Mouse (Mus musculus) left cerebral cortex, postnatal 14 days (tissue): ENCODE data around the gene Rtn2. TPM values are rescaled to one million over a fixed set of nuclear protein-coding genes. Genes with fewer than 3 reads are reported as not detected.

Experiments
- DNase-seq, 2 experiments: peaks; one replicate each; pipeline ENCODE4 v3.0.0; 2021 to 2022; ENCODE audit warnings: low spot score in 2 of 2, mixed read lengths in 1 of 2
- intact Hi-C: fragments of 180-260 bp; cut with DNase I; formaldehyde crosslinking; loops from one replicate; pipeline ENCODE4 v1.15.1; 2025
- total RNA-seq, 2 experiments: library from RNA; stranded (reverse); gene quantifications; 2 replicates each; pipeline ENCODE4 v1.2.3; 2021

Rtn2 gene
- total RNA-seq, 2 experiments from 2014 or later: 115 to 123 TPM

DNA sequence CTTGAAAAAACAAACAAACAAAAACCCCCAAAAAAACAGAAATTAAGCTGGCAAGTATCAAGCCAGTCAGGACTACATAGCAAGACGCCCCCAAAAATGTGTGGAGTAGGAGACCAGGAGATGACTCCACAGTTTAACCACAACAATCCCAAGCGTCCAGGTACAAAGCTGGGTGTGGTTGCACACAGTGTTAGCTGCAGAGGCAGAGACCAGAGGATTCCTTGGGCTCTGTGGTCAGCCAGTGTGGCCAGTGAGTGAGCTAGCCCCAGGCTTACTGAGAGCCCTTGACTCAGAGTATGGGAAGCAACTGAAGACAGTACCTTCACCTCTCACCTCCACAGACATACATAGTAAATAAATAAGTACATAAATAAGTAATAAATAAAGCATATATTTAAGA lies 49.5 kb downstream of the Rtn2 start:
- intact Hi-C loops: no loop called here
- no peak for DNase-seq

DNA sequence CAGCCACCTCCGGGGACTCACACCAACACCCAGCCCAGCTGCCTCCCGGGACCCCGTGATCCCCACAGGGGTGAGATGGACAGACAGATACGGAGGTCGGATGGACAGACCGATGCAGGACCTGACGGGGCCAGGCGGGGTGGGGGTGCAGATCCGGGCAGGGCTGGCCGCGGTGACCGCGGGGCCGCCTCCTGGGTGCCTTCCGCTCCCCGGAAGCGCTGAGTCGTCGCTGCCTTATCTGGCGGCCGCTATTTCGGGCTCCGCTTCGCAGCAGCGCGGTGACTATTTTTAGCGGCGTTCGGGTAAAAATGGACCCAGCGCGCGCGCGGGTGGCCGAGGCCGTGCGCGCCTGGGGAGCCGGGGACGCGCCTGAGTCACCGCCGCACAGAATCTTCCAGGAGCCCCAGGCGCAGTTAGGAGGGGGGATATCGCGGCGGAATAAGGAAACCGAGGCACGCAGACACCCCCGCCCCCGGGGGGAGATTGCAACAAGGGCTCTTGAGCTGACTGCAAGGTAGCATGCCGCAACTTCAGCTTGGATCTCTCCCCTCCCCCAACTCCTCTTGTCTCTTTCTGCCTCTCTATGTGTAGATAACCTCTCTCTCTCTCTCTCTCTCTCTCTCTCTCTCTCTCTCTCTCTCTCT lies 50.4 kb downstream of the Rtn2 start:
- DNase-seq: peak; percentile 88 to 91
- intact Hi-C loops: no loop called here

DNA sequence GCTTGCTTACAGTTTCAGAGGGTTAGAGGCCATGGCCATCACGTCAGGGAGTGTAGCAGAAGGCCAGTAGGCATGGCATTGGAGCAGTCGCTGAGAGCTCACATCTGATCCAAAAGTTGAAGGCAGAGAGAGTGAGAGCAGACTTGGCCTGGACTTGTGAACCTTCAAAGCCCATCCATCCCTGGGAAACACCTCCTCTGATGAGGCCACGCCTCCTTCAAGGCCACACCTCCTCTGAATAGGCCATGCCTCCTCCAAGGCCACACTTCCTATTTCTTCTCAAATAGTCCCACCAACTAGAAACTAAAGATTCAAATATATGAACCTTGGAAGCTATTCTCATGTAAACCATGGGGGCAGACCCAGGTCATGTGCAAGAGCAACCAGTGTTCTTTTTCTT lies 53.2 kb downstream of the Rtn2 start:
- DNase-seq: no peak
- intact Hi-C loops: no loop called here

DNA sequence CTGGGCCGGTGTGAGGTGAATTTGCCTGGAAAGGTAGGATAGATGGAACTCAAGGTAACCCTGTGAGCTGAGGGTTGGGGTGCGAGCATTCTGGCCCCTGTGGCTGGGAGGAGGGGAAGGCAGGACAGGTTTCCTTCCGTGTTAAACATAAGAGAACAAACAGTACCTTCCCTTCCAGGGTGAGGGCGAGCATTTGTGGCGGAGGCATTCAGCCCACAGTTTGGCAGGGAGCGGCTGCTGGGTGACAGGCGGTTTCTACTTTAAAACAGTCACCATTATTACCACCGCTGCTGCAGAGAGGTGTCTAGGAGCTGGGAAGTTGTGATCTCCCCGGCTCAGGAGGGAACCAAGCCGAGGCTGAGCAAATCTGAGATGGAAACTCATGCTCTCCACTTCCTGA lies 54.7 kb downstream of the Rtn2 start:
- intact Hi-C loops: no loop called here
- no peak for DNase-seq

DNA sequence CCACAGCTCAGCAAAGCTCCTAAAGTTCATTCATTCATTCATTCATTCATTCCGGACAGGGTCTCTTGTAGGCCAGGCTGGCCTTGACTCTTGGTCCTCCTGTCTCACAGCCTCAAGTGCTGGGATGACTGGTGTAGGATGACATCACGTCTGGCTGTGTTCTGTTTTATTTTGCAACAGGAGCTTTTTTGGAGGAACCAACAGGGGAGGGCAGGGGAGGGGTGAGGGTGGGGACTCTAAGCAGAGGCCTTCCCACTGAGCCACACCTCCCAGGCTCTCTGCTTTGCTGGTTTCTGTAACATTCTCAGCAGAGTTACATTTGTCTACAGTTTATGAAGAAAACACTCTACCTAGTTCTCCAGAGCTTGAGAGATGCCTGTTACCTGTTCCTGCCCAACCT lies 55.6 kb downstream of the Rtn2 start:
- no peak for DNase-seq
- intact Hi-C loops: no loop called here

DNA sequence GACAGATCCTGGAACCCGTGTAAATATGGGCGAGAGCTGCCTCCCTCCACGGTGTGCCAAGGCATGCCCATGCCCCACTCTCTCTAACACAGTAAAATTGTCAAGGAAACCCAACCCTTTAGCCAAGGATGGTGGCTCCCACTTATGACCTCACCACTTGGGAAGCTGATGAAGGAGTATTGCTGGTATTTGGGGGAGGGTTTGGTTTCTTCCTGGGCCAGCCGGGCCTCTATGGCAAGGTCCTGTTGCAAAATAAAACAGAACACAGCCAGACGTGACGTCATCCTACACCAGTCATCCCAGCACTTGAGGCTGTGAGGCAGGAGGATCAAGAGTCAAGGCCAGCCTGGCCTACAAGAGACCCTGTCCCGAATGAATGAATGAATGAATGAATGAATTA lies 56.2 kb downstream of the Rtn2 start:
- intact Hi-C loops: no loop called here
- no peak for DNase-seq

DNA sequence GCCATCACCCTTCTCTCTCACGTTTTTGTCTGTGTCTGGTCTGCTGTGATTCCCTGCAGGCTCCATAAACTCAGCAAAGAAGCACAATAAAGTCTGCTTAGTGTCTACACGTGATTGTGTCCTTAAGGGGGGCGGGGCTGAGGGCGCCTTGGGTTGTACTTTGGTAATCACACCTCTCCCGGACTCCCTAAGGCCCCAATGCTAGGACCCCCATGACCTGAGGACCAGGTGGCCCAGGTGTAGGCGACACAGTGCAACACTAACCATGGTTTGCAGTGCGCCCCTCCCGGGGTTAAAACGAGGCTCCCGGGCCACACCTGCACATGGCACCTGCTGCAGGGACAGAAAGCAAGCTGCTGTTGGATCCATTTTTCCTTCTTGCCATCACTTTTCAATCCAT lies 58.8 kb downstream of the Rtn2 start:
- intact Hi-C loops: no loop called here
- no peak for DNase-seq

DNA sequence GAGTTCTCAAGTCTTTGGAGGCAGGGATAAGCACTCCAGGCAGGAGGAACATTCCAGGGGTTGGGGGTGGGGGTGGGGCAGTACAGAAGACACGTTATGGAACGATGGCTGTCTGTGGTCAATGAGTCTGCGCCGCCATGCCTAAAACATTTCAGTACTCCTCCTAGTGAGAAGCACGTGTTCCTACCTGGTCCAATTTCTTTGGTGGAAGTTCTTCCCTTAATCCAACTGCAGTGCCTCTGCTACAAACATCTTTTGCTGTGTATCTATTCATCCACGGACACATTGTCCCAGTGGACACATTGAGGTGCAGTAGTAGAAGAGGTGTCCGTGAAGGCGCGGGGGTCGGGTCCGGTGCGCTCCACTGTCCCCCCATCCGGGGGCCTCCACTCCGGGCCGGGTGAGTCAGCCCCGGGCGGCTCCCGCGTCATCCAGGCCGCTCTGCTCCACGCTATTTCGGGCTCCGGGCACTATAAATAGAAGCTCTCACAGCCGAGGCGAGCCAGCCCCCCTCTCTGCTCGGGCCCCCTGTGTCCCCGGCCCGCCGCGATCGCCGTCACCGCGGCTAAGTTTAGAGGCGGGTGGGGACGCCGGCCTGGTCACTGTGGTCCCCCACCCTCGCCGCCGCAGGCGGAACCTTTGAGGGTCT lies 59.5 kb downstream of the Rtn2 start:
- DNase-seq: peak; percentile 49 to 66
- intact Hi-C loops: no loop called here

DNA sequence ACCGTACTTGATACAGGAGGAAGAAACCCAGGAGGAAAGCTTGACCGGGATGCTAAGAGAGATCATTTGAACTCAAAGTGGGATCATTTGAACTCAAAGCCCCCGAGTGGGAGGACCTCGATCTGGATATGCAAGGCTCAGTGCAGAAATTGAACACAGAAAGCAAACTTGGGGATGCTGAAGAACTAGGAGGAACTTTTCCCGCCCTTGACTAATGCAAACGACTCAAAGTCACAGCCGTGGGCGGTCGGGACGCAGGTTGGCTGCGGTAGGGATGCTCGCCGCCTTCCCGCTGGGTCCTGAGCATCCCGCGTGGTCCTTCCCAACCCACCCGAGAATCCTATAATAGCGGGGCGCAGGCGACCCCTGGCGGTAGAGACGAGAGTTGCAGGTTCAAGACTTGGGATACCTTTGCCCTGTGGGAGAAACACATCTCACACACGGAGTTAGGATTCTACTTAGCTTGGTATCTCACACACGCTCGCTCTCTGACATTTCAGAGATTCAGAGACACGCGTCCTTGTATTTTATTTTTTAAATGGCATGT lies 60.1 kb downstream of the Rtn2 start:
- DNase-seq: peak; percentile 89 to 93
- intact Hi-C loops: loop anchor here (1.0 kb wide), 1 partner anchor 42 kb away; no protein-coding TSS in a partner anchor

DNA sequence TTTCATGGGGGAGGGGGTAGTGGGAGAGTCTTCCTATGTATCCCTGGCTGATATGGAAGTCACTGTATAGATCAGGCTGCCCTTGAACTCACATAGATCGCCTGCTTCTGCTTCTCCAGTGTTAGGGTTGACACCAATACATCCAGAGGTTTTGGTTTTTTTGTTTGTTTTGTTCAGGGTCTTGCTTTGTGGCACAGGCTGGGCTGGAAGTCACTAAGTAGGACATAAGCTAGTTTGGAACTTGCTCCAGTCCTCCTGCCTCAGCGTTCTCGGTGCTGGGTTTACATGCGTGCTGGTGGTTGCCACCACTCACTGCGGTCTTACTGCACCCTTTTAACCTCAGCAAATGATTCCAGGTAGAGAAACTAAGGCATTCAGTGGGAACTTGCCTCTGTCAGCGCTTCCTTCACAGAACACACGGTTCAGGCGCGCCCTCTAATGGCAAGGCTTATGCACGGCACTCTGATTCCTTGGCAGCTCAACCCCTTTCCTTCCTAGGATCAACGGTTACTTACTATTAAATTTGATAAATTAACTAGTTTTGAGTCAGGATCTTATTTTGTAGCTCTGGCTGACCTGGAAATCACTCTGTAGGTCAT lies 60.9 kb downstream of the Rtn2 start:
- intact Hi-C loops: loop anchor here (1.0 kb wide), 1 partner anchor 43 kb away; no protein-coding TSS in a partner anchor
- DNase-seq: peak; percentile 64 to 79

DNA sequence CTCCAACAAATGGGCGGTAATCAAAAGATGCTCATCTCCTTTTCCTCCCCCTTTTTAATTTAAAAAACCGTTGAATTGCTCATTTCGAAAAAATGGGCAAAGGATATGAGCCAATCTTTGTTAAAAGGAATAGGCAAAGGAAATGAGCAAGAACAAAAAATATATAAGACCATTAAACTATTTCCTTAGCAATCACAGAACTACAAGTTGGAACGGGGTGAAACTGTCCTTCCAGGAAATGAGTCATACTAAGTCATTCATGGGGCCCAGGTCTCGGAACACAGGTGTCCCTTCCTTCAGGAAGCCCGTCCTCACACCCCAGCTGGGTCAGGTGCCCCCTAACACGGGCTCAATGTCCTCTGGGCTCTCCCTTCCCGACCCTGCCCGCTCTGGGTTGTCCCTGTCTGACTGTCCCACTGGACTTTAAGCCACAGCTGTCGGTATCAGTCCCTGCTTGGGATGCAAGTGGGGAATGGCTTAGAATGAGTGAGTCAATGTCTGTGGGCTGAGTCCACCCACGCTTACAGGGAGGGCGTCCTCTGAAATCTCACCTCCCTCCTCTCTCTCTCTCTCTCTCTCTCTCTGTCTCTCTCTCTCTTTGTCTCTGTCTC lies 61.9 kb downstream of the Rtn2 start, which contains the start of gene Ercc1:
Gene Ercc1 (plus strand): TSS at position 542 of the 611 bp plus-strand sequence.
- DNase-seq: no peak
- intact Hi-C loops: no loop called here

DNA sequence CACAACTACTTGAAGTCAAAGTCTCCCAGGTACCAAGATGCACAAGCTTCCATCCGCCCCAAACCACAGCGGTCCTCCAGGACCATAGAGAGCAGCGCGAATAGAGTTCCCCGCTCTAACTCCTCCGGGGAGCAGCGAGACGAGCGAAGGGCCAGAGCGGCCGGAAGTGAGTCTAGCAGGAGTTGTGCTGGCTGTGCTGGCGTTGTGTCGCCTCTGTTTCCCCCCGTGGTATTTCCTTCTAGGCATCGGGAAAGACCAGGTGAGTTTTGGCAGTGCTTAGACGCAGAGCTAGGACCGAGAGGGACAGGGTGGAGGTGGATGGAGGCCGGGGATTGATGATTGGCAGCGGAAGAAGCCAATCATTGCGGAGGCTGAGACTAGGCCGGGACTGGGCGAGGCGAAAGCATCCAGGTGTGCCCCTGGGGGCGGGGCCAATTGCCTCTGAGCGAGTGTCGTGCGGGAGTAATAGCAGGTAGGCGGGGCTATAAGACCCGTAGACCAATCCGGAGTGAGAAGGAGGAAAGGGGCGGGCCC lies 62.6 kb downstream of the Rtn2 start:
- intact Hi-C loops: loop anchor here (5.0 kb wide), 1 partner anchor 108 kb away; no protein-coding TSS in a partner anchor
- peak; percentile 94 to 96 for DNase-seq

Other genes with a start within 250 kb of the Rtn2 start
- under 1 TPM; 0.29 to 0.49 TPM for gene Rsph6a, start 227.9 kb upstream of the Rtn2 start, total RNA-seq
- gene Dmwd, start 206.4 kb upstream of the Rtn2 start, total RNA-seq: 100 to 1,000 TPM; 151 to 162 TPM
- 10 to 100 TPM; 34.3 to 36.7 TPM for gene Dmpk, start 198.8 kb upstream of the Rtn2 start, total RNA-seq
- gene Six5, start 188.0 kb upstream of the Rtn2 start, total RNA-seq: 1 to 10 TPM; 1.6 TPM
- under 1 TPM; 0.48 to 0.76 TPM for gene Gm4969, start 164.3 kb upstream of the Rtn2 start, total RNA-seq
- 10 to 100 TPM; 11.5 to 12.6 TPM for gene Fbxo46, start 162.8 kb upstream of the Rtn2 start, total RNA-seq
- gene Qpctl, start 133.3 kb upstream of the Rtn2 start, total RNA-seq: 10 to 100 TPM; 19.6 to 21.9 TPM
- 10 to 100 TPM; 84.3 to 88.7 TPM for gene Snrpd2, start 132.9 kb upstream of the Rtn2 start, total RNA-seq
- gene Gipr, start 116.5 kb upstream of the Rtn2 start, total RNA-seq: 1 to 10 TPM; 1.6 to 2.8 TPM
- 100 to 1,000 TPM; 167 to 183 TPM for gene Eml2, start 106.2 kb upstream of the Rtn2 start, total RNA-seq
- gene Gpr4, start 70.1 kb upstream of the Rtn2 start, total RNA-seq: 1 to 10 TPM; 5.2 to 5.5 TPM
- 10 to 100 TPM; 40.0 to 43.9 TPM for gene Opa3, start 54.3 kb upstream of the Rtn2 start, total RNA-seq
- 10 to 100 TPM; 18.4 to 21.1 TPM for gene Vasp, start 10.8 kb upstream of the Rtn2 start, total RNA-seq
- gene Ppm1n, start 2.6 kb upstream of the Rtn2 start, total RNA-seq: under 1 TPM in 1 of 2 experiments, not detected in 1; 0.40 TPM
- 10 to 100 TPM in 1 of 2 experiments, 1 to 10 TPM in 1; 7.6 to 10.7 TPM for gene Fosb, start 27.4 kb downstream of the Rtn2 start, total RNA-seq
- gene Ercc1, start 62.2 kb downstream of the Rtn2 start, total RNA-seq: 10 to 100 TPM; 42.7 to 44.0 TPM
- 10 to 100 TPM; 20.6 to 20.9 TPM for gene Cd3eap, start 76.9 kb downstream of the Rtn2 start, total RNA-seq
- 1 to 10 TPM; 6.0 to 6.7 TPM for gene Ppp1r13l, start 77.1 kb downstream of the Rtn2 start, total RNA-seq
- 10 to 100 TPM; 32.7 to 35.5 TPM for gene Ercc2, start 99.4 kb downstream of the Rtn2 start, total RNA-seq
- 1 to 10 TPM in 1 of 2 experiments, under 1 TPM in 1; 0.75 to 2.2 TPM for gene Klc3, start 121.5 kb downstream of the Rtn2 start, total RNA-seq
- under 1 TPM; 0.36 to 0.86 TPM for gene Ckm, start 122.2 kb downstream of the Rtn2 start, total RNA-seq
- 10 to 100 TPM; 89.9 to 96.7 TPM for gene Mark4, start 176.2 kb downstream of the Rtn2 start, total RNA-seq
- under 1 TPM; 0.37 to 0.80 TPM for gene Exoc3l2, start 180.7 kb downstream of the Rtn2 start, total RNA-seq
- 1 to 10 TPM; 7.1 to 7.2 TPM for gene Bloc1s3, start 225.7 kb downstream of the Rtn2 start, total RNA-seq
- gene Trappc6a, start 225.8 kb downstream of the Rtn2 start, total RNA-seq: 10 to 100 TPM; 17.7 to 18.1 TPM
- gene Nkpd1, start 235.2 kb downstream of the Rtn2 start, total RNA-seq: 1 to 10 TPM in 1 of 2 experiments, under 1 TPM in 1; 0.68 to 1.1 TPM